Mouse (Mus musculus): ENCODE data around the gene Slc28a2. TPM values are rescaled to one million over a fixed set of nuclear protein-coding genes. Genes with fewer than 3 reads are reported as not detected.
A peak's percentile ranks its signal among the peaks of the same experiment; 100 is the strongest.
"Not testable (repeated sequence)": the region's sequence is repeated elsewhere in the genome, so short reads cannot be mapped to it uniquely, and the experiment has no call there.

The Slc28a2 gene
- total RNA-seq, 2 experiments from 2014 or later, result 3.0 to 3.5 TPM

DNA sequence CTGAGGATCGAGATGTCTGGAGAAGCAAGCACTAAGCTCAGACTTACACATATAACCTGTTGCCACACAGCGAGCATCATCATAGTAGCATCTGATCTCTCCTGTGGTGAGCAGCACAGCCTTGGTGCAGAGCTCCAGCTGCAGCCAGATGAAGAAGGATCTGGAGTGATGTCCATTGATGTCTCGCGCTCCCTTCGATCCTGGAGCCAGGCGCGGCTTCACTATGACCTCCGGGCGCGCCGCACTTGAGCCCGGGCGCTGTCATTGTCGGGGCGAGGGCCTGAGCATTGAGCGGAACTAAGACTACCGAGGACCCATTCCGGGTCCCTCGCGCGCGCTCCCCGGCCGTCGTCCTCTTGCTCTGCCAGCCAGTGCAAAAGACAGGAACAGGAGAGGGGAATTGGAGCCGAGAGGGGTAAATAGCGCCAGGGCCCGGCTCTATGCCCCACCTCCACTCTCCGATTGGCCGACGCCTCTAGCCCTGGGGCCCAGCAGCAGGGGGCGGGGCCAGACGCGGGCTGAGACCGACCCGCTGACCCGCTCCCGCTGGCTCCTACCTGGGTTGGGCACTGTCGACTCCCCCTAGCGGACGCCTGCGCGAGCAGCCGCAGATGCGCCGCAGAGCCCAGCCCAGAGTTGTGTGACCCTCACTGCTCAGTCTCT lies 41.2 kb downstream of the Slc28a2 start:
- DNase-seq, result peak; percentile 96 to 99

DNA sequence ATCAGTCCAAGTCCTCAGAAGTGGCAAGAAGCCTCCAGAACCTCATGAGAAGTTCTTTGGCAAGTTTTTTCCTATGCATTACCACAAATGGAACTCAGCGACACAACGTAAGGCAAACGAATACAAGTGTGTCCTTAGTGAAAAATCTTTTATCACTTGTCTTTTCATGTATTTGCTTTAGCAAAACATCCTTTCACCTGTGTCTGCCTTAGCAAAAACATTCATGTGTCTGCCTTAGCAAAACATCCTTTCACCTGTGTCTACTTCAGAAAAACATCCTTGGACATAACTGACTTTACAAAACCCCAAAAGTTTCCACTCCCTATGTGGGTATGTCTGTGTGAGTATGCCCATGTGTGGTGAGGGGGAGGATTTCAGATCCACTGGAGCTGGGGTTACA lies 42.9 kb downstream of the Slc28a2 start:
- no peak for DNase-seq

DNA sequence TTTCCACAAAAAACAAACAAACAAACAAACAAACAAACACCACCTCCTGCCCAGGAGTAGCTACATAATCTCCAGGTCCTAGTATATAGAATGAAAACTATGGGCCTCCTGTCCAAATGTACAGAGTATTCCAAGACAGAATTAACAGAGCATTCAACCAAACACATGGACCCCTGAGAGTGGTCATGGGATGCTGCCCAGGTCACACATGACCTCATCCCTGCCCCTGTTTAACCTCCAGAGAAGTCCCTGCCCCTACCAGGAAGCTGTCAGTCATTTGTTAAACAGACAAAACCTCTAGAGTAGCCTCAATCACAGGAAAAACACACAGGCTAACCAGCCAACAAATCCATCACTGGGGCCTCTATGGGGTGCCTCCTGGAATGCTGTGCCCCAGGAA lies 50.3 kb downstream of the Slc28a2 start:
- DNase-seq, result no peak

DNA sequence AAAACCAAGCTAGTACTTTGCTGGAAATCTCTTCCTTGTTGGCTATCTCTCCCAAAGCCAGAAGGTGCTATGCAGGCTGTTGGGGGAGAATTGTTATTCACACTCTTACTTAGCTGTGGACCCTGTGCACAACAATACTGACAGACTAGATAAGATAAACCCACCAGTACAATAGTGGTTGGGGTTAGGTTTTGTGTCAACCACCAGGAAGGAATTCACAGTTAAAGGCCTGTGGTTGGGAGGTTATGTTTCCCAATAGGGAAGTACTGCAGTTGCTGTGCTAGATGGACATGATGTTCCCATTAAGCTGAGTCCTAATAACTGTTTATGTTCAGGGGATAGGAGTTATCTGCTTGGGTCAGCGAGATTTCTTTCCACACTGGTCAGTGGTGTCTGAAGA lies 57.5 kb downstream of the Slc28a2 start:
- DNase-seq, result not testable (repeated sequence)

DNA sequence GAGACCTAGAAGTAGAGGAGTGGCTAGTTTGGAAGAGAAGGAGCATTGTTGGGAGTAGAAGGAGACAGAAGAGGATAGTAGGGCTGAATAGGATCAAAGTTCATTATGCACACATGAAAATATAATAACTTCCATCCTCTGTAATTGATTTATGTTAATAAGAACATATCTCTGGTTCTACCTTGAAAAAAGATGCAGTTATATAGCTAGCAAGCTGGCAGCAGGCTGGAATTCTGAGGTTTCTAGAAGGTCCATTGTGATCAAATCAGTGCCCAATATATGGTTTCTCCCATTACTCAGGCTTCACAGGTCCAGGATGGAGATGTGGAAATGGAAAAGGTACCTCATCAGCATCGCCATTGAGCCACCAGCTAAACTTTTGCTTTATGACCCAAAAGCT lies 58.4 kb downstream of the Slc28a2 start, which contains the start of gene Gm14085:
Gm14085 (plus strand) TSS at position 301 of the 400 bp plus-strand sequence.
- DNase-seq, result no peak

DNA sequence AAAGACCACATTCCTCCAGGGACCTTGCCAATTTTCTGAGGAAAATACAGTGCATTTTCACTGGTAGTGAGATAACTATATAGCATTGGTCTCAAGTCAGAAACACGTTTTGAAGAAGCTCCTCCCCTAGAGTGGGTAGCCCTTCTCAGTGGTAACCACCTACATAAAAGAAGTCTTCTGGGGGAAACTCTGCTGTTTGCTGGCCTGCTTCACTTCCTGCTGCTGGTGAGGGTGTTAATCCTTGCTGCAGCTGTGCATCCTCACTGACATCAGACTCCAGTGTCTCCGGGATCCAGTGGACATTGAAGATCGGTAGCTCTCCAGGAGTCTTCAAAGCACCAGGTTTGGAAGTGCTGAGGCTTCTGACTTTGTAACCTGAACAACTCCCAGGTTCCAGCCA lies 59.4 kb downstream of the Slc28a2 start:
- not testable (repeated sequence) for DNase-seq

DNA sequence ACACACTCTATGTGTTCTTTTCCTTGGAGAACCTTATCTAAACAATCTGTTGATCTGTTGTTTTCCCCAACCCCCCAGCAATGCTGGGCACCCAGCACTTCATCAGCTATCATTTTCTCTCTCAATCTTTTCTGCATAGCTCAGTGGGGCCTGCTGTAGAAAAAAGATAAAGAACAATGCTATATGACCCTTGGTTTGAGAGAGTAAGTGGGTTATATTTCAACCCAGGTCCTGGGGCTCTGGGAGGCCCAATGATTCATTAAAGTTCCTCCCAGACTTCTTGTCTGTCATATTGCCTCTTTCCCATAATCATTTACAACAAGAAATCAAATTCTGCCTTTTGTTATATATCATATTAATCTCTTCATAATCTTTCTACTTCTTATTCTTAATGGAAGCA lies 59.8 kb downstream of the Slc28a2 start:
- not testable (repeated sequence) for DNase-seq

DNA sequence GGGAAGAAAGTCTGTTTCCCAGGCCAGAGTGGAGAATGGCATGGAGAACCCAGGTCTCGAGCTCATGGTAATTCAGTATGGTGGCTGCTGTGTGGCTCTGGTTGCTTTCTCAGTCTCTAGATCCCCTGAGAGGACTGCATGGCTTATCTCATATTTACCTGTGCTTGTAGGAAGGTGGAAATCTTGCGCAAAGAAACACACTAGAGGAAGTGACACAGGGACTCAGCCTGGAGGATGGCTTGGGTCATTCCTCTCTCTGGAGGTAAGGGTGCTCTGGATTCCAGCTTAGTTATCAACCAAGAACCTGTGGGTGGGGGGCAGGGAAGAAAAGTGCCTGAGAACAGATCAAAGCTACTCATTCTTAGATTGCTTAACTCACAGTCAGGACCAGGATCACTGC lies 60.4 kb downstream of the Slc28a2 start:
- DNase-seq, result no peak

Other genes starting within 250 kb of the Slc28a2 start
- not detected for gene Patl2, start 240.3 kb upstream of the Slc28a2 start, total RNA-seq (2021)
- gene Terb2, start 240.2 kb upstream of the Slc28a2 start, total RNA-seq (2021), result not detected
- gene Sord, start 191.7 kb upstream of the Slc28a2 start, total RNA-seq (2021), result 10 to 100 TPM; 75.8 to 96.2 TPM
- under 1 TPM in 1 of 2 experiments, not detected in 1; 0.13 TPM for gene Duox2, start 128.0 kb upstream of the Slc28a2 start, total RNA-seq (2021)
- gene Duoxa2, start 127.6 kb upstream of the Slc28a2 start, total RNA-seq (2021), result not detected
- gene Duoxa1, start 112.7 kb upstream of the Slc28a2 start, total RNA-seq (2021), result not detected
- under 1 TPM; 0.10 to 0.13 TPM for gene Duox1, start 110.8 kb upstream of the Slc28a2 start, total RNA-seq (2021)
- 1 to 10 TPM; 9.3 to 9.4 TPM for gene Shf, start 57.3 kb upstream of the Slc28a2 start, total RNA-seq (2021)
- under 1 TPM in 1 of 2 experiments, not detected in 1; 0.10 TPM for gene Gm14085, start 58.5 kb downstream of the Slc28a2 start, total RNA-seq (2021)
- 1 to 10 TPM; 4.9 to 5.5 TPM for gene Gatm, start 184.8 kb downstream of the Slc28a2 start, total RNA-seq (2021)
- gene AA467197, start 210.5 kb downstream of the Slc28a2 start, total RNA-seq (2021), result 1 to 10 TPM in 1 of 2 experiments, under 1 TPM in 1; 0.72 to 1.8 TPM